Mouse (Mus musculus): ENCODE measurements around the gene 9130213A22Rik.

The 9130213A22Rik gene

DNA sequence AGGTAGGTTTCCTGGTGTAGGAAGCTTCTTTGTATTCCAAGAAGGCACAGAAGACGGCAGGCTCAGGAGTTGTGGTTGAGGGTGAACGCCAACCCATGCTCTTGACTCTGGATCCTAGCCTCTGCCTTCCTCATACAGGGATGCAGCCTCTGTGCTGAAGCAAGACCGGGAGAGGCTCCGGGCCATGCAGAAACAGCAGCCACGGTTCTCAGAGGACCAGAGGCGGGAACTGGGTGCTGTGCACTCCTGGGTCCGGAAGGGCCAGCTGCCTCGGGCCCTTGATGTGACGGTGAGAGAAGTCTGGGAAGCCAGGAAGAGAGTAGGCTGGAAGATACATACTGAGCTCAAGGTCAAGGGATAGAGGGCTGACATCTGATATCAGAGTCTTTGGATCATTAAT lies 14.2 kb downstream of the 9130213A22Rik start:
- CTCF ChIA-PET = interaction anchor here (0.9 kb wide), 1 partner anchor 16 kb away, joined by 4 read pairs; no protein-coding TSS in a partner anchor

DNA sequence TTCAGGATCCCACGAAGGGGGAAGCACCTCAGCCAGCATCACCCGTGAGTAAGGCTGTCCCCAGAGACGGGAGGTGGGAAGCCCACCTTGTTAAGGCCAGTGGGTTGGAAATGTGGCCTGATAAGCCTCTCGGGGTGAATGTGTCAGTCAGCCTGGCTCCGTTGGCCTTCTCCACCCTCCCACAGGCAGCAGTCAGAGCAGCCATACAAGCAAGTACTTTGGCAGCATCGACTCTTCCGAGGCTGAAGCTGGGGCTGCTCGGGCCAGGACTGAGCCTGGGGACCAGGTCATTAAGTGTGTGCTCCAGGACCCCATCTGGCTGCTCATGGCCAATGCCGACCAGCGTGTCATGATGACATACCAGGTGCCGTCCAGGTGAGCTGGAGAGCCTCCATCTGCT lies 14.7 kb downstream of the 9130213A22Rik start:
- CTCF ChIA-PET = interaction anchor here (0.5 kb wide), 1 partner anchor 904 kb away, joined by 7 read pairs; no protein-coding TSS in a partner anchor

DNA sequence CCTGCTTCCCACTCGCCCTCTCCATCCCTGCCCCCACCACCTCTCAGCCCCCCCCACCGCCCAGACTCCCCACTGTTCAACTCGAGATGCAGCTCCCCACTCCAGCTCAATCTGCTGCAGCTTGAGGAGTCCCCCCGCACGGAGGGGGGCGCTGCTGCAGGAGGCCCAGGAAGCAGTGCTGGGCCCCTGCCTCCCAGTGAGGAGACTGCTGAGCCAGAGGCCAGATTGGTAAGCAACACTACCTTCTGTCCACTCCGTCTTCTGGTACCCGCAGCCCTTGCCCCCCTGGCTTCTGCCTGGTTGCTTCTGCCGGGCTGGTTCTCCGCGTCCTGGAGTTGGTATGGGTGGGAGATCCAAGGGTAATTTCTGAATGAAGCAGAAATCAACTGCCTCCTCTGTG lies 15.5 kb downstream of the 9130213A22Rik start:
- CTCF ChIA-PET = interaction anchor here (0.6 kb wide), 1 partner anchor 35 kb away, joined by 6 read pairs; no protein-coding TSS in a partner anchor

DNA sequence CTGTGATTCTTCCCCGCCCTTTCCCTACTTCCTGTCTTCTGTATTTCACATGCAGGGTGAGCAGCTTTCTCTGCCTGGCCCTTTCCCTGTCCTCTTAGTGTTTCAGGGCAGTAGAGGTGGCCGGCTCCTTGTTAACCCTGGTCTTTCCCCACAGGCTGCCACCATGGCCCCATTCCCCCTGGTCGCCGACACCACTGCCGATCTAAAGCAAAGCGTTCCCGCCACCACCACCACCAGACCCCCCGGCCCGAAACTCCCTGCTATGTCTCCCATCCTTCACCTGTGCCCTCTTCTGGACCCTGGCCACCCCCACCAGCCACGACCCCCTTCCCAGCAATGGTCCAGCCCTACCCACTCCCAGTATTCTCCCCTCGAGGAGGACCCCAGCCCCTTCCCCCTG lies 16.1 kb downstream of the 9130213A22Rik start:
- CTCF ChIA-PET = no interaction called here

DNA sequence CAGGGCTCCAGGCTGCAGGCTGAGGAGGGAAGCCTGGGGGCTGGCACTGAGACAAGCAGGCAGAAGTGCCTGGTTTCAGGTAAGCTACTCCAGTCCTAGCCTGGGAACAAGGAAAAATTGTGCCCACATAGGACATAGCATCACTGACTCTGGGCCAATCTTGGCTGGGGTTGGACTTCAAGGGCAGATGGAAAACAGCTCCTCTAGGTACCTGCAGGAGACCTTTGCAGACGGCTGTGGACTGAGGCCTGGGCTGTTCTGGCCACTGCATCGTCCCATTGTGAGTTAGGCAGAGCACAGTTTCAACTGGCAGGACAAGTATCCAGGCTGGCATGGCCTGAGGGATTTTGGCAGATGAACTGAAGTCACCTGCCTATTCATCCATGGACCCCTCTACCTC lies 16.6 kb downstream of the 9130213A22Rik start:
- CTCF ChIA-PET = no interaction called here

DNA sequence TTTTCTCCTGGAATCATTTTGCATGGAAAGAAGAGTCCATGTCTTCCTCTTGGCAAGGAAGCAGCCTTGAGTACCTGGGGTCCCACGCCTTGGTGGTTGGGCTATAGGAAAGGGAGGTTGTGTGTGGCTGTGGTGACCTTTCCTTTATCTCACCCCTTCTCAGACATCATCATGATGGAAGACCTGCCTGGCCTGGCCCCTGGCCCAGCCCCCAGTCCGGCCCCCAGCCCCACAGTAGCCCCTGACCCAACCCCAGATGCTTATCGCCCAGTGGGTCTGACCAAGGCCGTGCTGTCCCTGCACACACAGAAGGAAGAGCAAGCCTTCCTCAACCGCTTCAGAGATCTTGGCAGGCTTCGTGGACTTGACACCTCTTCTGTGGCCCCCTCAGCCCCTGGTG lies 17.2 kb downstream of the 9130213A22Rik start:
- CTCF ChIA-PET = no interaction called here

DNA sequence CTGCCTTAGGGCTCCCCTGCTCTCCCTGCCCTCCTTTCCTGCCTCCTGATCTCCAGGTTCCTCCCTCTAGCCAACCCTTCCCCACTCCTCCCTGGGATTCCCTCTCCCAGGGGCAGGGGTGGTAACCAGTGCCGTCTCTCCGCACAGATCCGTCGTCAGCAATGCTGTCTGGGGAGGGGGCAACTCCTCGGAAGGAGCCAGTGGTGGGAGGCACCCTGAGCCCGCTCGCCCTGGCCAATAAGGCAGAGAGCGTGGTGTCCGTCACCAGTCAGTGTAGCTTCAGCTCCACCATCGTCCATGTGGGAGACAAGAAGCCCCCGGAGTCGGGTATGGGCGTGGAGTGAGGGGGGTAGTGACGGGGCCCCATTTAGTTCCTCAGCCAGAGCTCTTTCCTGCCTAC lies 17.9 kb downstream of the 9130213A22Rik start:
- CTCF ChIA-PET = interaction anchor here (1.5 to 3.2 kb wide), 2 partner anchors 11 to 14 kb away, joined by 3 to 10 read pairs; no protein-coding TSS in a partner anchor

DNA sequence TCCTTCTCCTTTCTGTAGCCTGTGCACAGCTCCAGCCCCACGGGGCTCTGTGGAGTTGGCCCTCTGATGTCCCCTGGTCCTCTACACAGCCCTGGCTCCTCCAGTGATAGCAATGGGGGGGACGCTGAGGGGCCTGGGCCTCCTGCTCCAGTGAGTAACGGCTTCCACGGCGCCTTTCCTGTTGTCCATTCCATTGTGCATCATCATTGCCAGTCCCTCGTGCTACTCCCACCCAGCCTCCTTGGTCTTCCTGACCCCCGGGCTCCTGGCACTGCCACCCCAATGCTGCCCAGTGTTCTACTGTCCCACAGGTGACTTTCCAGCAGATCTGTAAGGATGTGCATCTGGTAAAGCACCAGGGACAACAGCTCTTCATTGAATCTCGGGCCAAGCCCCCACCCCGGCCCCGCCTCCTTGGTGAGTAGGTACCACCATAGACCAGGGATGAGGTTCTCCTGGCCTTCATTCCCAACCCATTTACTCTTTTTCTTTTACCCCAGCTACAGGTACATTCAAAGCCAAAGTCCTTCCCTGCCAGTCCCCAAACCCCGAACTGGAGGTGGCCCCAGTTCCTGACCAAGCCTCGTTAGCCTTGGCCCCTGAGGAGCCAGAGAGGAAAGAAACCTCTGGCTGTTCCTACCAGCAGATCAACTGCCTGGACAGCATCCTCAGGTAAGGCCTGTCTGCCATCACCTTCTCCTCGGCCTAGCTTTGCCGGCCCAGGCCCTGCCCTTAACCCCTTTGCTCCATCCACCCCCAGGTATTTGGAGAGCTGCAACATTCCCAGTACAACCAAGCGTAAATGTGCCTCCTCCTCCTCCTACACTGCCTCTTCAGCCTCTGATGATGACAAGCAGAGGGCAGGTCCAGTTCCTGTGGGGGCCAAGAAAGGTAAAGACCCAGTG lies 18.6 kb downstream of the 9130213A22Rik start:
- CTCF ChIA-PET = interaction anchor here (1.5 to 3.2 kb wide), 2 partner anchors 12 to 15 kb away, joined by 3 to 10 read pairs; no protein-coding TSS in a partner anchor

DNA sequence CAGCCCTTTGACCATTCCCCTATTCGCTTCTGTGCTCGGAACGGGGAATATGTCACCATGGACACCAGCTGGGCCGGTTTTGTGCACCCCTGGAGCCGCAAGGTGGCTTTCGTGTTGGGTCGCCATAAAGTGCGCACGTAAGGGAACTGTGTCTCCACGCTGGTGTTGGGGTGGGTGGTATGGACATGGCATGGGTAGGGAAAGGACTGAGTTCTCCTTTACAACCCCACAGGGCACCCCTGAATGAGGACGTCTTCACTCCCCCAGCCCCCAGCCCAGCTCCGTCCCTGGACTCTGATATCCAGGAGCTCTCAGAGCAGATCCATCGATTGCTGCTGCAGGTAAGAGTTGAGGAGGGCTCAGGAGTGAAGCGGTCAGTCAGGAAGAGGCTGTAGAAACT lies 19.3 kb downstream of the 9130213A22Rik start:
- CTCF ChIA-PET = interaction anchor here (1.5 to 3.2 kb wide), 2 partner anchors 12 to 16 kb away, joined by 3 to 10 read pairs; no protein-coding TSS in a partner anchor

DNA sequence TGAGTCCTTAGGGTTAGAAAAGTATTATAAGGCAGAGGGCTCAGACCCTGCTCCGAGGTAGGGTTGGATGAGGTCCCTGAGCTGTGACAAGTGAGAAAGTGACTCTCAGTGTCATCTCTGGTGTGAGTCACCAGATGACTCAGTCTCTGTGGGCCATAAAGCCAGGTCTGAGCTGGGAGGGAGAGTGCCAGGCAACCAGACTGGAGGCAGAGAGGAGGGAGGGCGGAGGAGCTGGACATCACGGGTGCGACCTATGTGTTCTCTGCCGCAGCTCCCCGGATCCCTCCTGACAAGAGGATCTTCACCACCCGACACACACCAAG lies 20.0 kb downstream of the 9130213A22Rik start:
- CTCF ChIA-PET = interaction anchor here (3.2 to 3.3 kb wide), 2 partner anchors 9 to 13 kb away, joined by 10 to 12 read pairs; no protein-coding TSS in a partner anchor

DNA sequence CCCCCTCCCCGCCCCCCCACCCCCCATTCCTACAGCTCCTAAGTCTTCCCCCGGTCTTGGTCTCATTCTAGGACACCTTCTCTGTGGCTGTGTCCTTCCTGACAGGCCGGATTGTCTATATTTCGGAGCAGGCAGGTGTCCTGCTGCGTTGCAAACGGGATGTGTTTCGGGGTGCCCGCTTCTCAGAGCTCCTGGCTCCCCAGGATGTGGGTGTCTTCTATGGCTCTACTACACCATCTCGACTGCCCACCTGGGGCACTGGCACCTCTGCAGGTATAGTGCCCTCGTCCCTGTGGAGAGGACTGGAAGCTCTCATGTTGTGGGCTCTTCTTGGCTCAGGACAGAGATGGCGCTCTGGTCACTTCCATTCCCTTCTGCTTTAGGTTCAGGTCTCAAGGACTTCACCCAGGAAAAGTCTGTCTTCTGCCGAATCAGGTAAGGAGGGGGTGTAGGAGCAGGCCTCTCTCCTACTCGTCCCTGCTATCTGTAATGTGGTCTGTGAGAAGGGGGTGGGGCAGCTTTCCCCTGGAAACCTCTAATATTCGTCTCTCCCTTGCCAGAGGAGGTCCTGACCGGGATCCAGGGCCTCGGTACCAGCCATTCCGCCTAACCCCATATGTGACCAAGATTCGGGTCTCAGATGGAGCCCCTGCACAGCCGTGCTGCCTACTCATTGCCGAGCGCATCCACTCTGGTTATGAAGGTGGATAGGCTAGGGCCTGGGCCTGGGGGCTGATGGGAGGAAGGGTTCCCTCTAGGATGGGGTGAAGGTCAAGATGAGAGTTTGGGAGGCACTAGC lies 20.6 kb downstream of the 9130213A22Rik start:
- CTCF ChIA-PET = interaction anchor here (0.6 to 3.3 kb wide), 4 partner anchors 9 to 316 kb away, joined by 3 to 12 read pairs (median 8); no protein-coding TSS in a partner anchor

DNA sequence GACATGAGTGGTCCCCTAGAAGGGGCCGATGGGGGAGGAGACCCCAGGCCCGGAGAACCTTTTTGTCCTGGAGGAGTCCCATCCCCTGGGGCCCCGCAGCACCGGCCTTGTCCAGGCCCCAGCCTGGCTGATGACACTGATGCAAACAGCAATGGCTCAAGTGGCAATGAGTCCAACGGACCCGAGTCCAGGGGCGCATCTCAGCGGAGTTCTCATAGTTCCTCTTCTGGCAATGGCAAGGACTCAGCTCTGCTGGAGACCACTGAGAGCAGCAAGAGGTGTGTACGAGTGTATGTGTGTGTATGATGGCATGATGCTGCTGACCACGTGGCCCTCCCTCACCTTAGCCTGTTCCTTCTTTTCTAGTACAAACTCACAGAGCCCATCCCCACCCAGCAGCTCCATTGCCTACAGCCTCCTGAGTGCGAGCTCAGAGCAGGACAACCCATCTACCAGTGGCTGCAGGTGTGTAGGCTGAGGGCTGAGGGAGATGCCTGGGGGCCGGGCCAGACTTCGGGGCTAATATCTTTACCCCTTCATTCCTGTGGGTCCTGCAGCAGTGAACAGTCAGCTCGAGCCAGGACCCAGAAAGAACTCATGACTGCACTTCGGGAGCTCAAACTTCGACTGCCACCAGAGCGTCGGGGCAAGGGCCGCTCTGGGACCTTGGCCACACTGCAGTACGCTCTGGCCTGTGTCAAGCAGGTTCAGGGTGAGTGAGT lies 21.6 kb downstream of the 9130213A22Rik start:
- CTCF ChIA-PET = interaction anchor here (0.6 to 3.3 kb wide), 5 partner anchors 8 to 317 kb away, joined by 3 to 12 read pairs (median 4); no protein-coding TSS in a partner anchor

DNA sequence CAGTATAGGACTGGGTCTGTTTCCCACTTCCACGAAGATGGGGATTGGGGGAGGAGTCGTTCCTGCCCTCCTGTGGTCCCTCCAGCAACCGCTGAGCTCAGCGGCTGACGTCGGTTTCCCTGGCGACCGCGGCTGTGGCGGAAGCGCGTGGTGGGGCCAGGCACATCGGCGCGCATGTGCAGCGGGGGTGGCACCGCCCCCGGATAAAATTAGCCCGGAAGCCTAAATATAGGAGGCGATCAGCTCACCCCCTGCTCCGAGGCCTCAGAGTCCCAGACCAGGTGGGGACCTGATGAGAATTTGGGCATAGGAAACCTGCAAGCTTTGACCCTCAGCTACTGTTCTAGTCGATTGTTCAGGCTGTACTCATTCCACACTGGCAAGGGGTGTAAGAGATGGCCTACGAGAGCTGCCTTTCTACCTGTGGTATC lies 22.5 kb downstream of the 9130213A22Rik start:
- CTCF ChIA-PET = interaction anchor here (1.0 to 3.3 kb wide), 3 partner anchors 9 to 34 kb away, joined by 3 to 12 read pairs (median 4); no protein-coding TSS in a partner anchor

DNA sequence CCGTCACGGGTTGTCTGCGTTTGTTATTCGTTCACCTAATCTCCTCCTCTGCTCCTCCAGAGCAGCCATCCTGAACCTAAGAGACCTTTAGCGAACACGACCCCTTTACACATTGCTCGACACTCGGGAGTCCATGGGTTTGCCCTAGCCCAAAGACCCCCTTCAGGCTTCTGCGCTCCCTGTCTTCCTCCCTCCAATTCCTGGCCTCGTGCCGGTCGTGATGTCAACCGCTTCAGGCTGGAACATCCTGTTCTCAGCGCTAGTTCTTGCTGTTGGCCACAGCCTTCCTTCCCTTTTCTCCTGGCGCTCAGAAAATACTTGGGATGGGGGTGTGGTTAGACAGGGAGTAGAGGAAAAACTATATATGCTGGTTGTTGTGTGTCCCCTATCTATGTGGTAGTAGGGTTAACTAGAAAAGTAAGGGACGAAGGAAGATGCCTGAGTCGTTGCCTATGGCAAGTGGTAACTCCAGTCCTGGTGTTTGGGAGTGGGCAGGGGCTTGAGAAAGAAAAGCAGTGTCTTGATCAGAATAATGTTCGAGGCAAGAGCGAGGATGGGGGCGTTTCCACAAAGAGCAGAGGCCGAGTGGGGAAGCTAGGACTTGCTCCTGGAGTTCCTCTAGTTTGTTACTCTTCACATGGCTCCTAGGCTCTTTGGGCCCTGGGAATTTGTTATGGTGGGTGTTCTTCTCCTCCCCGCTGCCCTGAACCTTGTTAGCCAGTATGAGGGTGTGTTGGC lies 23.0 kb downstream of the 9130213A22Rik start:
- CTCF ChIA-PET = interaction anchor here (1.4 to 3.3 kb wide), 2 partner anchors 11 to 12 kb away, joined by 4 to 12 read pairs; no protein-coding TSS in a partner anchor

DNA sequence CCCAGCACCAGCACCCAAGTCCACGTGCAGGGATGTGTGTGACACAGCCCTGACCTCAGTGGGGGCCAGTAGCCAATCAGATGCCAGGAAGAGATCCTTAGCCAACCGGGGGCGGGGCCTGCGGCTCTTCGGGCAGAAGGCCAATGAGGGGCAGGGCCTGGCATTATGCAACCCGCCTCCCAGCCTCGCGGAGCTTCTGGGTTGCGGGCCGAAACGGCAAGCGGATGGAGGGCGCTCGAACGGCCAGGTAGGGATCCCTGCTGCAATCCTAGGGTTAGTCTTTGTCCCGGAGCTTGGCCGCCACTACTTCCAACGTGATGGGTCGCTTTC lies 23.7 kb downstream of the 9130213A22Rik start:
- CTCF ChIA-PET = interaction anchor here (1.4 kb wide), 1 partner anchor 12 kb away, joined by 4 read pairs; no protein-coding TSS in a partner anchor

DNA sequence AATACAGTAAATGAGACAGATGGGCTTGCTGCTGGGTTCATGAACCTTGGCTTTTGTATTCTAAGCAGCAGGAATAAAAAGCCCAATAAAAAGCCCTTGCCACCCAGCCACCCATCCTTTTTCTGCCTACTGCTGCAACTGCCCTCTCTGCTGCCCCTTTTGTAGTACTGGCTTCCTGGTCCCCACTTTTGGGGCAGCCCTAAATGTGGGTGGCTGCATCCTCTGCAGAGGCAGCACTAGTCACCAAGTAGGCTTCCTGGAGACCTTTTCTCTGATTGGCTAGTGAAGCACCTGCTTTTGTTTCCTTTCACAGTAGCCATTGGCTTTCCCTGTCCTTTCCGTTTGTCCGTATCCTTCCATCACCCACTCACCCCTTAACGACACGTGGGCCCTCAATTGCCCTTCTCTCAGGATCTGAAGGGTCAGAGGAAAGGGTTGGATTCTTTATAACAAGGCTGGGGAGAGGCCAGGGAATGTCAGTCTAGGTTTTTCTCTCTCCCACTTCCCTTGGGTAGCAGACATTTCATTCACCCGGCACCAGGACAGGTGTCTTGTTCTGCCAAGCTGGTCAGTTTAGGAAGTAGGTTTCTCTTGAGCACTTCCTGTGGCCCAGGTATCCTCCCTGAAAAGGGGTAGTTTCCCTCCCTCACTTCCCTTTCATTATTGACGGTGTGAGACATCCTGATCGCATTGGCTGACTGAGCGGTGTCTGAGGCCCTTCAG lies 24.2 kb downstream of the 9130213A22Rik start:
- CTCF ChIA-PET = interaction anchor here (1.4 kb wide), 1 partner anchor 12 kb away, joined by 4 read pairs; no protein-coding TSS in a partner anchor

DNA sequence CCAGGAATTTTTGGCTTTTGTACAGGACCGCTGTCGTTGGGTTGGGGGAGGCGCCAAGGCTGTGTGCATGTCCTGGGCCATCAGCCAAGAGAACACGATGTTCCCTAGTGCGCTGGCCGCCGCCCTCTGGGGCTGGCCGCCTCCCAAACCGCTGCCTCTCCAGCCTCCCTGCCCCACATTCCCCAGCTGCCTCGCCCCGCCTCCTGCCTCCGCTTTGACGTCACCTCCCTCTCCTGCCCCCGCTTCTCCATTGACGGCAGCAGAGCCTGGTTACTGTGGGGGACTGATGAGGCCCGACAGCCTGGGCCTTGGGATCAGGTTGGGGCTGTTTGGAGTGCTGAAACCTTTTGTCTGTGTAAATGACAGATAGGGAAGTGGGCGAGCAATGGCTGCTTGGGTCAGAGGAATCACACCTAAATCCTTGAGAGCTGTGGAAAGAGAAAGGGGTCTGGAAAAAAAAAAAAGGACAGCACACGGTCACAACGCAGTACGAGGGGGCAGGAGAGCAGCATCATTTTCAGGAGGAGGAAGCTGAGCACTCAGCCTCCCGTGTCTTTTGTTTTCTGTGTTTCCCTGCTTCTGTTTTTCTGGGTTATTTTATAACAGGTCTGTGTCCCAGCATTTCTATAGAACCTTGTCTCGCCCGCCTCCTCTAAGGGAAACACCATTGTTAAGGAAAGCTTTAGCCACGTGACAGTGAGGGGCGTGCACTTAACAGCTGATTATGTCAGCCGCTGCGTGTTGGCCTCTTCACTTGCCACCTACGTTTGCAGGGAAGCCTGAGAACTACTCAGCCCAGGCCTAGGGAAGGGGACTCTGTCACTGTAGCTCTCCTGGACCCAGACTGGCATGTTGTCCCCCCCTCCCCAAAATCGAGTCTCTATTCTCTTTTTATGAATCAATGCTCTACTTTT lies 25.1 kb downstream of the 9130213A22Rik start:
- CTCF ChIA-PET = interaction anchor here (0.6 kb wide), 1 partner anchor 561 kb away, joined by 3 read pairs; no protein-coding TSS in a partner anchor

DNA sequence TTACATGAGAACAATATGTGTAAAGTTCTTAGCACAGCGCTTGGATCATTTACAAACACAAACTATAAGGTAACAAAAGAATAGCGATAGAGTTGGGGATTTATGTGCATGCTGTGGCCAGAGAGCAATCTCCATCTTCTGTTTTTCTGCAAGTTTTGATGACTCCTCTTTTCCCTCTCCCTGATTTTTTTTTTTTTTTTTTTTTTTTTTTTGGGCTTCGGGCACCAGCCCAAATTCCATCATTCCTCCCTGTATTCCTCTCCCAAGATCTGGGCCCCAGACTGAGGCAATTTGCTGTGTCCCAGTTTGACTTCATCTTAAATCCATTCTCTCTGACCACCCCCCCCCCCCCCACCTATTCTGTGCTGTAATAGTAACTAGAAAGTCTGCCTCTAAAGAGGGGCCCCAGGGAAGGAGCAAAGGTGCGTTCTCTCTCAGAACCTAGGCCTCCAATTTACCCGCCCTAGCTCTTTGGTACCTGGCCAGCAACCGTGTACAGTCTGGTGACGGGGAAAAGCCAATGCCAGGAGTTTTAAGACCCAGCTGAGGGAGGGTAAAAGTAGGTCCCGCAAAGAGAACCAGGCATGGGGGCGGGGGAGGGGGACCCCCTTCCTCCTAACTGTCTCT lies 25.9 kb downstream of the 9130213A22Rik start:
- CTCF ChIA-PET = interaction anchor here (0.6 kb wide), 1 partner anchor 562 kb away, joined by 3 read pairs; no protein-coding TSS in a partner anchor

All from spleen, embryonic (tissue).